Mouse (Mus musculus) 3T3-L1 (cell line): ENCODE data around the gene Rnf220.

ENCODE experiments used
- DNase-seq: peaks from one replicate; pipeline ENCODE4 v3.0.0-alpha.2; 2015; ENCODE audit warnings: low read depth, low spot score

Gene Rnf220

DNA sequence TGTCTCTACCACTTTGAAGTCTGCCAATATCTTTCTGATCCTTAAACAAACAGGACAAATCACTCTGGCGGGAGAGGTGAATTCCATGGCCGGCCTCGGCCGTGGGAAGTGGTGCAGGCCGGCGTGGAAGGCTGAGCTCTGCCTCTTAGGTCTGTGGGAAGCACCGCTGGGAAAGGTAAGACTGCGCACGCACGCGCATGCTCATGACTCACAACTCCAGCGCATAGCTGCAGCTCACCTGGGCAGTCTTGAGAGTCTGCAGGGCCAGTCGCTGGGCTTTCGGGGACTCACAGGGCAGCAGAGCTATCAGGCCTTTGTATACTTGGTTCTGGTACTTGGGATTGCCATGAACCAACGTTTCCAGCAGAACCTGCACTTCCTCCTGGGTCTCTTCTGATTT lies 267.3 kb downstream of the Rnf220 start:
- no peak for DNase-seq

GRCm38 (mm10) chr4:117225250-117225649 lies 271.6 kb downstream of the Rnf220 start:
- no peak for DNase-seq

DNA sequence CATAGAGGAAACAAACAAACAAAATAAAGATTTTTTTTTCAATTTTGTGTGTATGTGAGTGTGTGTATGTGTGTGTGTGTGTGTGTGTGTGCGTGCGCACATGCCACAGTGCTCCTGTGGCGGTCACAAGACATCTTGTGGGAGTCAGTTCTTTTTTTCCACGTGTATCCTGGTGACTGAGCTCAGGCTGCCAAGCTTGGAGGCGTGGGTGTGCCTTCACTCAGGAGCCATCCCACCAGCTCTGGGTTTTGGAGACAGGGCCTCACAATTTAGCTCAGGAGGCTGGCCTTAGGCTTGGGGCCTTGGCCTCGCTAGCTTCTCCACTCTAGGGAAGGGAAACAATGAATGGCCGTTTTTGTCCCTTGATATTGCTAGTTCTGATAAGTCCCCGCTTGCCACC lies 272.7 kb downstream of the Rnf220 start:
- DNase-seq = no peak

DNA sequence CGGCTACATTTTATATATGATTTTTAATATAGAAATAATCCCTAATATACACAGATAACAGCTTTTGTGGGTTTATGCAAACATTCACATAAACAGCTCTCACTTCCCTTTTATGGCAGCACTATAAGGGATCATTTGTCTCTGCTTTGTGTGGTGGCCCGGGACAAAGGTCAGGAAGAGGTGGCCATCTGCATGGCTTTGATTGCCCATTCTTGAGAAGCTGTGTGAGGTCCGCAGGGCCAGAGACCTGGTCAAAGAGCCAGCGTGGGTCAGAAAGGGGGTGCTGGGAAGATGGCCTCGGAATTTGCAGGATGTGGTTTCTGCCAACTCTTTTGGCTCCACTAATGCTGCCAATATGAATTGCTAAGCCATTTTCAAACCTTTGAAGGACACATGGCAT lies 273.9 kb downstream of the Rnf220 start:
- no peak for DNase-seq

DNA sequence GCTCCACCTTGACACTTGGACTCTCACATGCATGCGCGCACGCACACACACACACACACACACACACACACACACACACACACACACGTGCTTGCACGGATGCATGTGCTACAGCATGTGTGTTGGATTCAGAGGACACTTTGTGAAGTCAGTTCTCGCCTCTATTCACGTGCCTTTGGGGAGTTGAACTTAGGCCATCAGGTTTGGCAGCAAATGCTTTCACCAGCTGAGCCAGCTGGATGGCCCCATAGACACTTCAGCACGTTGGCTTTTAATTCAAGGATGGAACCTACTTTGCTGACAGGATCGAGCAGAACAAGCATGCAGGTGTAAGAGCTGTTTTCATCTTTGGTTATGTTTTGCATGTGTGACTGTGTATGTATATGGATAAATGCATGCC lies 275.0 kb downstream of the Rnf220 start:
- DNase-seq = no peak
